Mouse (Mus musculus) right cerebral cortex, adult 18-20 months (tissue): Measurements from ENCODE around the gene Rnd2.
A peak's percentile ranks its signal among the peaks of the same experiment; 100 is the strongest.
"Not testable (repeated sequence)": the region's sequence is repeated elsewhere in the genome, so short reads cannot be mapped to it uniquely, and the experiment has no call there.

ENCODE experiments used
- DNase-seq: peaks from one replicate; pipeline ENCODE4 v3.0.0; 2022; ENCODE audit warnings: mixed read lengths

Gene Rnd2

GRCm38 (mm10) chr11:101464211-101465100 lies at the start of gene Rnd2:
Gene Rnd2, plus strand, starts transcription at chr11:101464999.
- no peak for DNase-seq

- no peak for DNase-seq
These were observed 49.5 kb upstream of the Rnd2 start for GRCm38 (mm10) chr11:101415306-101415705.

GRCm38 (mm10) chr11:101416433-101417100 lies 48.2 kb upstream of the Rnd2 start:
- DNase-seq: no peak

GRCm38 (mm10) chr11:101417101-101417855 lies 47.5 kb upstream of the Rnd2 start, which contains the start of gene Aarsd1:
Gene Aarsd1, minus strand, starts transcription at chr11:101417615.
- DNase-seq: peak; percentile 90

GRCm38 (mm10) chr11:101418991-101419390 lies 45.8 kb upstream of the Rnd2 start:
- DNase-seq: peak; percentile 70

- DNase-seq: no peak
These were observed 45.2 kb upstream of the Rnd2 start for GRCm38 (mm10) chr11:101419610-101420009.

- DNase-seq: no peak
These were observed 44.7 kb upstream of the Rnd2 start for GRCm38 (mm10) chr11:101420148-101420547.

- DNase-seq: peak; percentile 63
These were observed 40.5 kb upstream of the Rnd2 start, which contains the start of gene Gm27029 for GRCm38 (mm10) chr11:101424105-101424851. Gene Gm27029, minus strand, starts transcription at chr11:101424796.

- DNase-seq: peak; percentile 98
These were observed 39.6 kb upstream of the Rnd2 start, which contains the start of the genes Rundc1 and Ptges3l for GRCm38 (mm10) chr11:101424925-101425813. Gene Rundc1, plus strand, starts transcription at chr11:101425085. Gene Ptges3l, minus strand, starts transcription at chr11:101425333.

GRCm38 (mm10) chr11:101426165-101426564 lies 38.6 kb upstream of the Rnd2 start:
- DNase-seq: no peak

- DNase-seq: no peak
These were observed 33.5 kb upstream of the Rnd2 start for GRCm38 (mm10) chr11:101431327-101431726.

GRCm38 (mm10) chr11:101433396-101433795 lies 31.4 kb upstream of the Rnd2 start:
- DNase-seq: no peak

GRCm38 (mm10) chr11:101435831-101436230 lies 29.0 kb upstream of the Rnd2 start:
- no peak for DNase-seq

GRCm38 (mm10) chr11:101436916-101437315 lies 27.9 kb upstream of the Rnd2 start:
- no peak for DNase-seq

- DNase-seq: not testable (repeated sequence)
These were observed 26.8 kb upstream of the Rnd2 start for GRCm38 (mm10) chr11:101438006-101438405.

- not testable (repeated sequence) for DNase-seq
These were observed 23.2 kb upstream of the Rnd2 start for GRCm38 (mm10) chr11:101441450-101442126.

GRCm38 (mm10) chr11:101442127-101442693 lies 22.6 kb upstream of the Rnd2 start, which contains the start of gene Rpl27:
Gene Rpl27, plus strand, starts transcription at chr11:101442298.
- peak; percentile 99 for DNase-seq

- no peak for DNase-seq
These were observed 22.0 kb upstream of the Rnd2 start for GRCm38 (mm10) chr11:101442760-101443159.

GRCm38 (mm10) chr11:101446319-101446718 lies 18.5 kb upstream of the Rnd2 start:
- DNase-seq: no peak

- DNase-seq: not testable (repeated sequence)
These were observed 17.9 kb upstream of the Rnd2 start for GRCm38 (mm10) chr11:101446860-101447259.
